Mouse (Mus musculus): ENCODE data around the gene Trim41. TPM values are rescaled to one million over a fixed set of nuclear protein-coding genes. Genes with fewer than 3 reads are reported as not detected.
A peak's percentile ranks its signal among the peaks of the same experiment; 100 is the strongest.
"Not testable (repeated sequence)": the region's sequence is repeated elsewhere in the genome, so short reads cannot be mapped to it uniquely, and the experiment has no call there.

Gene Trim41
- polyA plus RNA-seq, 1 experiment from 2014 or later: 7.8 TPM

DNA sequence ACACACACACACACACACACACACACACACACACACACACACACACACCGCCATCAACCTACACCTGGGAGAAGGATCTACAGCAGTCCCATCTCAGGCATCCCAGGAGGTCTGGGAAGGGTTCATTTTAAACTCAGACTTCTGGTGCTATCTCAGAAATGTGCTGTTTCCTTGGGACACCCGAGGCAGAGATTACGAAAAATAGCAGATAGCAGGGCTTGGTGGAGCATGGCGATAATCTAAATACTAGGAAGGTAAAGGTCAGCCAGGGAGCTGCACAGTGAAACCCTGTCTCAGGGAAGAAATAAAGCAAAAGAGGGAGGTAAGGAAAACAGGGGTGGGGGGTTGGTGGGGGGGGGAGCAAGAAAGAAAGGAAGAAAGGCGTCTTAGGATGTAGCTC, 19.9 kb downstream of the Trim41 start:
- 92% methylated on average over 5 of the region's 5 CpGs for WGBS
- Histone ChIP-seq H3K4me1 (peaks cover 27% of the 10 kb centered on the region), H3K9ac (no peak overlapping the region), H3K36me3 (peaks cover 11% of the 10 kb centered on the region), H3K9me3 (no peaks in the 10 kb centered on the region), H3K27ac (no peak overlapping the region), H3K4me3 (no peak overlapping the region), H3K27me3 (no peaks in the 10 kb centered on the region), H3K4me2 (no peak overlapping the region)
- no peak for ATAC-seq (ENCODE audit: insufficient number of reproducible peaks, low FRiP score, low TSS enrichment, low read depth)

DNA sequence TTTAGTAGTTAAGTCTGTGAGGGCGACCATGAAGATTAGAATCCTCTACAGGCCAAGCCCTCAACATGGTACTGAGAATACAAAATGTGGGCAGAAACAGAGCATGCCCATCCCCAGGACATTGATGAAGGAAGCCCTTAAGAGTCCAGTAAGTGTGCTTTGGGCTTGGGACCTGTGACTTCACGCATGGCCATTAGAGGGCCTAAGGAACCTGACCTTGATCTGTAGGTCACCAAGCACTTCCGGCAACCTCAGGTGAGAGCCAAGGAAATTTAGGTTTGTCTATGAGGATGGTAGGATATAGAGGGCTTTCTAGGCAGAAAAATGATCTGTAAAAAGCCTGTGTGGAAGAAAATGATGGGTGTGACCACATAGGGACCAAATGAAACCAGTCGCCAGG, 20.9 kb downstream of the Trim41 start:
- Histone ChIP-seq H3K9me3 (no peaks in the 10 kb centered on the region), H3K9ac (no peak overlapping the region), H3K27ac (no peak overlapping the region), H3K36me3 (0 out of 2 replicates have a peak, but pooled peaks cover 2% of the 10 kb centered on the region), H3K4me2 (no peak overlapping the region), H3K4me1 (peaks cover 17% of the 10 kb centered on the region), H3K4me3 (no peak overlapping the region), H3K27me3 (no peaks in the 10 kb centered on the region)
- no peak for ATAC-seq (ENCODE audit: insufficient number of reproducible peaks, low FRiP score, low TSS enrichment, low read depth)
- WGBS: 76% methylated on average over 4 of the region's 4 CpGs

DNA sequence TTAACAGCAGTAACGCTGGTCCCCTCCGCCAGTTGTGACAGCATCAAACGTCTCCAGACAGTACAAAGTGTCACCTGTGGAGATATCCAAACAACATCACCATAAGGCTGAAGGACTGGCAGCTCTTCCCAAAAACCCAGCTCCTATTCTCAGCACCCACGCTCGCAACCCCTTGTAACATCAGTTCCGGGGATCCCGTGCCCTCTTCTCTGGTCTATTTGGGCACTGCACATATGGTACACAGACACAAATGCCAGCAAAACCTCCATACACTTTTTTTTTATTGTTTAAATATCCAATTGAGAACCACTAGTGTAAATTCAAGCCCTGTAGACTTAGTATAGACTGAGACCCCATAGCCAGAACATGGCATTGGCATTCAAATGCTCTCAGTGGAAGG, 21.9 kb downstream of the Trim41 start:
- Histone ChIP-seq H3K27ac (no peak overlapping the region), H3K27me3 (no peaks in the 10 kb centered on the region), H3K4me1 (peaks cover 17% of the 10 kb centered on the region), H3K9me3 (no peaks in the 10 kb centered on the region), H3K4me3 (no peak overlapping the region), H3K36me3 (no peaks in the 10 kb centered on the region), H3K9ac (no peak overlapping the region), H3K4me2 (no peak overlapping the region)
- ATAC-seq (ENCODE audit: insufficient number of reproducible peaks, low FRiP score, low TSS enrichment, low read depth): no peak
- WGBS: 89% methylated on average over 7 of the region's 7 CpGs

DNA sequence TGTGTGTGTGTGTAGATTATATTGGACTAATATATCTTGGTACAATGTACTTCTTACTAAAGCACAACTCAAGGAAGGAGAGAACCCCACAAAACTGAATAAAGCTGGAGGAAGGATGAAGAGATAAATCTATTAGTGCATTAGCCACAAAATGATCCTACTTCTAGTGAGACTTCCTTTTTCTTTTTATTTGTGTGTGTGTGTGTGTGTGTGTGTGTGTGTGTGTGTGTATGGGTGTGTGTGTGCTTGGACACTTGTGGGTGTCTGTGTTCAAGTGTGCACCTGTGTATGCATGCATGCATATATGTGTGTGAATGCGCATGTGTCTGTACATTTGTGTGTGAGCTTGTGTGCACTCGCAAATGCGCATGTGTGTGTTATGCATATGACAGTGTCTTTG, 24.0 kb downstream of the Trim41 start:
- 96% methylated on average over 3 of the region's 3 CpGs for WGBS
- peaks cover 8% of the 10 kb centered on the region for H3K4me1 ChIP-seq

DNA sequence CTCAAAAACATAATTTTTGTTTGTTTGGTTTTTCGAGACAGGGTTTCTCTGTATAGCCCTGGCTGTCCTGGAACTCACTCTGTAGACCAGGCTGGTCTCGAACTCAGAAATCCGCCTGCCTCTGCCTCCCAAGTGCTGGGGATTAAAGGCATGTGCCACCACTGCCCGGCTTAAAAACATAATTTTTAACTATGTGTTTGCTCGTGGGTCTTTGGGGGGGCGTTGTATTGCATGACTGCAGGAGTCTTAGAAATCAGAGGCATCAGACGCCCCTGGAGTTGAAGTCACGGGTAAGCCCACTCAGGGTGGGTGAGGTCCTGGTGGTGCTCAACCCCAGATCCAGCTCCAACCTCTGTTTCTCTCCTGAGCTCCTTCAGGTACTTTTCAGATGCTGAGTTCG, 25.3 kb downstream of the Trim41 start:
- not testable (repeated sequence) for H3K9me3 ChIP-seq
- 81% methylated on average over 9 of the region's 9 CpGs for WGBS

More for the DNA sequence above, 24.0 kb downstream of the Trim41 start:
- no peak for ATAC-seq (ENCODE audit: insufficient number of reproducible peaks, low FRiP score, low TSS enrichment, low read depth)
- Histone ChIP-seq H3K27ac (no peak overlapping the region), H3K36me3 (no peaks in the 10 kb centered on the region), H3K9me3 (no peaks in the 10 kb centered on the region), H3K4me3 (no peak overlapping the region), H3K4me2 (no peak overlapping the region), H3K27me3 (no peaks in the 10 kb centered on the region), H3K9ac (no peak overlapping the region)

DNA sequence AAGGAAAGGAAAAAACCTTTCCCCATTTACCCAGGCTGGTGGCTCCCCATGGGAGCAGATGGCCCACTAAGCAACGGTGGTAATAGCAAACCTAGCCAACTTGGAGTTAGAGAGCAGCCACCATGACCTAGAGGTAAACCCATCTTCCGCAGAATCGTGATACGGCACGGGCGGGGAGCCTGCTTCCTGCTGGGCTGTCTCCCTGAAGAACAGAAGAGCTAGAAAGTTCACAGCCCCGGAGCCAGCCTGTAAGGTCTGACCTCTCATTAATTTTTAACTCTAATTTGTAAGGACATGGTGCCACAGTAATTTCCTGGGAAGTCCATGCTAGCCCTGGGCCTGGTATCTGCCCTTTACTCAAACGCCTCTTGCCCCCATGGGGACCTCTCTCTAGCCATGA, 26.2 kb downstream of the Trim41 start:
- no peaks in the 10 kb centered on the region for H3K27me3 ChIP-seq
- no peak overlapping the region for H3K27ac ChIP-seq
- ATAC-seq (ENCODE audit: insufficient number of reproducible peaks, low FRiP score, low TSS enrichment, low read depth): no peak
- H3K36me3 ChIP-seq: no peaks in the 10 kb centered on the region
- peaks cover 6% of the 10 kb centered on the region; the same call in 1 of the 2 replicates for H3K4me1 ChIP-seq
- WGBS: 57% methylated on average over 8 of the region's 8 CpGs
- no peak overlapping the region for H3K9ac ChIP-seq
- no peak overlapping the region for H3K4me3 ChIP-seq
- no peaks in the 10 kb centered on the region for H3K9me3 ChIP-seq
- no peak overlapping the region for H3K4me2 ChIP-seq

More for the DNA sequence above, 25.3 kb downstream of the Trim41 start:
- not testable (repeated sequence) for H3K36me3 ChIP-seq; H3K27ac ChIP-seq; H3K4me2 ChIP-seq; H3K4me1 ChIP-seq; H3K27me3 ChIP-seq; H3K9ac ChIP-seq; H3K4me3 ChIP-seq; ATAC-seq (ENCODE audit: insufficient number of reproducible peaks, low FRiP score, low TSS enrichment, low read depth)

DNA sequence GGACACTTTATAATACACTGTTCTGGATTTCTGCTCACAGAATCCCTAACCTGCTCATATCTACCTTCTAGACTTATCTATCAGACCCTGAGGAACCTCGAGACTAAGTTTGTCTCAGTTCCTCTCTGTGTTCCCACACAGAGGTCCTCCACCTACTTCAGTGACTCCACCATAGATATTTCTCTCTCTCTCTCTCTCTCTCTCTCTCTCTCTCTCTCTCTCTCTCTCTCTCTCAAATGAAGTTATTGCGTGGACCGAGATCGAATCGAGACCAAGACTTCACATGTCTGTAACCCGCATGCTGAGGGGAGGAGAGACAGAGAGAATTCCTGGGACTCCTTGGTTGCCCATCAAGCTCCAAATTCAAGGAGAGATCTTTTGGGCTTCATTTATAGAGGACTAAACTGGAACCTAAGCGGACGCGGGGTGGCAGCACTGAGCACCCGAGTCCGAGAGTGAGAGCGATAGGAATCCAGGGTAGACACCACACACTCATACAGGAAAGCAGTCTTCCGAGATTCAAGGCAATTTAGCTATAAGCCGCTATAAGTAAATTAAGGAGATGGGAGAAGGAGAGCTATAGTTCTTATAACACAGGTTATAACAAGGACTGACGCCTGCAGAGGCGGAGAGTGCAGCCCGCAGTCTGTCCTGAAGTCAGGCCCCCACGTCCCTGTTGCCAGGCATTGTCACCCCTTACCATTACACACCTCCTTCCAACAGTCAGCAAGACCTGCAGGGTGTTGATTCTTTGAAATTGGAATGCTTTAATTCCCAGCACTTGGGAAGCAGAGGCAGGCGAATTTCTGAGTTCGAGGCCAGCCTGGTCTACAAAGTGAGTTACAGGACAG, 27.0 kb downstream of the Trim41 start:
- no peaks in the 10 kb centered on the region for H3K36me3 ChIP-seq
- H3K27me3 ChIP-seq: no peaks in the 10 kb centered on the region
- no peak for ATAC-seq (ENCODE audit: insufficient number of reproducible peaks, low FRiP score, low TSS enrichment, low read depth)
- peak overlapping the region; percentile 21 for H3K4me3 ChIP-seq
- peak overlapping the region; percentile 43 for H3K4me2 ChIP-seq
- no peaks in the 10 kb centered on the region for H3K9me3 ChIP-seq
- no peak overlapping the region for H3K9ac ChIP-seq
- H3K4me1 ChIP-seq: peaks cover 6% of the 10 kb centered on the region; the same call in 1 of the 2 replicates
- whole genome bisulfite sequencing: 14% methylated on average over 20 of the region's 20 CpGs
- H3K27ac ChIP-seq: no peak overlapping the region

DNA sequence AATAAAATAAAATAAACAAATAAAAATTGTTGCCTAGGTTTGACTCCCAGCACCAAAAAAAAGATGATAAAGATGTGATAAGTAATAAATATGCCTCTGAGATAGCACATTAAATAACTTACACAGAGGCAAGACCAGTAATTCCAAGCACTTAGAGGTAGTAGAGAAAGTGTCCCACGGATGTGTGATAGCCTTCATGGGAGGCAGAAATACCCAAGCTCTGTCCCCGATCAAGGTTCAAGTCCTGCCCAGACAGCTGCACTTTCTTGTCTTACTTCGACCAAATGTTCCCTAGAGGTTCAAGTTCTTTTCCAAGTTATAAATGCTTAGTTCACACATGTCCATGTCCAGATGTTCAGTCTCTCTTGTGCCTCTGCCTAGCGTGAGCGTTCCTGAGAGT, 27.9 kb downstream of the Trim41 start:
- Histone ChIP-seq H3K27ac (no peak overlapping the region), H3K36me3 (no peaks in the 10 kb centered on the region), H3K9me3 (no peaks in the 10 kb centered on the region), H3K9ac (no peak overlapping the region), H3K4me2 (no peak overlapping the region), H3K27me3 (no peaks in the 10 kb centered on the region), H3K4me3 (no peak overlapping the region), H3K4me1 (peaks cover 6% of the 10 kb centered on the region; the same call in 1 of the 2 replicates)
- ATAC-seq (ENCODE audit: insufficient number of reproducible peaks, low FRiP score, low TSS enrichment, low read depth): no peak
- 85% methylated on average over 5 of the region's 5 CpGs for WGBS

DNA sequence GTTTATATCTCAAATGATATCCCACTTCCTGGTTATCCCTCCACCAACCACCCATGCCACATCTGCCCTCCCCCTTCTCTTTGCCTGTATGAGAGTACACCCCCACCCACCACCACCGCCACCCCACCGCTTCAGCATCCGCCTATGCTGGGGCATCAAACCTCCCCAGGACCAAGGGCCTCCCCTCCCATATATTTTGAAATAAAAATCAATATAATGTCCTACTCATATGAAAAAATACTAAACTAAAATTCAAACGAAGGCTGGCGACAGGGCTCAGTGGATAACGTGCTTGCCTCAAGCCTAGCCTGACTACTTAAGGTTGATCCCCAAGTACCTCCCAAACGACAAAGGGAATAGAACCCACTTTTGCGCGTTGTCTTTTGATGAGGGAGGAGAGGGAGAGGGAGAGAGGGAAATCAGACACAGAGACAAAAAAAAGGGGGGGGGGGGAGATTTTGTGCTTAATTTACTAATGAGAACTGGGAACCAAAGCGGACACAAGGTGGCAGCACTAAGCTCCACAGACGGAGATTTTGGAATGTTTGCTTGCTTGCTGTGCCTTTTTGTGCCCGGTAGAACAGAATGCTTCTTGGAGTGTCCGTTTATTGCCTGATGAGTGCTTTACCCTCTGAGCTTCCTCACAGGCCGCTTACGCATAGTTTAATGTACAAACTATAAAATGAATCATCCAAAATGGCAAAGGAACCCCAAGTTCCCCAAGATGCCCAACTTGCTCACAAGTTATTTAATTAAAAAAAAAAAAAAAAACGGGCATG, 28.7 kb downstream of the Trim41 start:
- Histone ChIP-seq H3K4me2 (peak overlapping the region; percentile 58), H3K4me3 (peak overlapping the region; percentile 41), H3K4me1 (peaks cover 6% of the 10 kb centered on the region; the same call in 1 of the 2 replicates), H3K9me3 (no peaks in the 10 kb centered on the region), H3K27ac (no peak overlapping the region), H3K9ac (peak overlapping the region; percentile 7; the same call in 1 of the 2 replicates), H3K27me3 (no peaks in the 10 kb centered on the region), H3K36me3 (no peaks in the 10 kb centered on the region)
- no peak for ATAC-seq (ENCODE audit: insufficient number of reproducible peaks, low FRiP score, low TSS enrichment, low read depth)
- WGBS: 12% methylated on average over 16 of the region's 16 CpGs

DNA sequence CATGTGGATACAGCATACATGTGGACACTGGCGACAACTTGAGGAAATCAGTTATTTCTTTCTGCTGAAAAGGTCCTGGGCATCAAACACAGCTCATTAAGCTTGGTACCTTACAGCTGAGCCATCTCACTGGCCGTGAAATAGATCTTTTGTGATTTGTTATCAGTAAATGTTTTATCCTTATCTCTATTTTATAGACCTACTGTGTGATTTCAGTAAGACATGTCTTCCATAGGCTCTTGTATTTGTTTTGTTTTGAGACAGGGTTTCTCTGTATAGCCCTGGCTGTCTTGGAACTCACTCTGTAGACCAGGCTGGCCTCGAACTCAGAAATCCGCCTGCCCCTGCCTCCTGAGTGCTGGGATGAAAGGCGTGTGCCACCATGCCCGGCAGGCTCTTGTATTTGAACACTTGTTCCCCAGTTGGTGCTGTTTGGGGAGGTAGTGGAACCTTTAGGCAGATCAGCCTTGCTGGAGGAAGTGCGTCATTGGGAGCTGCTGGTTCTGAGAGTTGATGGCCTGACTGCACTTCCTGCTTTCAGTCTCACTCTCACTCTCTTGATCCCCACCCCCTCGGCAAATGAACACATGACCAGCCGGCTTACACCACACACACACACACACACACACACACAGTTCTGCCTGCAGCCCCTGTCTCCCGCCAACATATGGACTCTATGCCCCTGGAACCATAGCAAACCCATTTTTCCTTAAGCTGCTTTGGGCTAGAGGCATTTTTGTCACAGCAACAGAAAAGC, 29.5 kb downstream of the Trim41 start:
- WGBS: 50% methylated on average over 10 of the region's 10 CpGs
- Histone ChIP-seq H3K4me2 (peak overlapping the region; percentile 58), H3K27ac (no peak overlapping the region), H3K36me3 (no peaks in the 10 kb centered on the region), H3K4me1 (peaks cover 6% of the 10 kb centered on the region; the same call in 1 of the 2 replicates), H3K9me3 (no peaks in the 10 kb centered on the region), H3K27me3 (no peaks in the 10 kb centered on the region), H3K4me3 (peak overlapping the region; percentile 41; the same call in 1 of the 2 replicates), H3K9ac (no peak overlapping the region)
- peak; percentile 41; the same call in 1 of the 2 replicates for ATAC-seq (ENCODE audit: insufficient number of reproducible peaks, low FRiP score, low TSS enrichment, low read depth)

DNA sequence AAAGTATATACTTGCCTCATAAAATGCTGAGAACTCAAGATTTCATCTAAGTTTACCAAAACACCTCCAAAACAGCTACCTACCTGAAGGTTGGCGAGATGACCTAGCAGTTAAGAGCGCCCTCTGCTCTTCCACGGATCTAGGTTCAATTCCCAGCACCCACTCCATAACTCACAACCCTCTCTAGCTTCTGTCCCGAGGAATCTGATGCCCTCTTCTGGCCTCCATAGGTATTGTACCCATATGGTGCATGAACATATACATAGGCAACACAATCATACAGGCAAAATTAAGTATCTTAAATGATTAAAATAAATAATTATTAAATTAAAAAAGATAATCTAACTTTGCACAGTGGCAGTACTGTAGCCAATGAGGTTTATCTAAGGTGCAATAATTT, 34.9 kb downstream of the Trim41 start:
- Histone ChIP-seq H3K4me2 (no peak overlapping the region), H3K9me3 (no peaks in the 10 kb centered on the region), H3K4me1 (no peaks in the 10 kb centered on the region), H3K27ac (no peak overlapping the region), H3K4me3 (no peak overlapping the region), H3K9ac (no peak overlapping the region), H3K27me3 (no peaks in the 10 kb centered on the region), H3K36me3 (no peaks in the 10 kb centered on the region)
- no peak for ATAC-seq (ENCODE audit: insufficient number of reproducible peaks, low FRiP score, low TSS enrichment, low read depth)
- WGBS: 91% methylated on average over 4 of the region's 4 CpGs

Data from limb, embryonic 15.5 days (tissue).